Mouse (Mus musculus) embryonic facial prominence, embryonic 11.5 days (tissue): ENCODE measurements around the gene Gpr157. TPM values are rescaled to one million over a fixed set of nuclear protein-coding genes. Genes with fewer than 3 reads are reported as not detected.
A peak's percentile ranks its signal among the peaks of the same experiment; 100 is the strongest.

ENCODE experiments used
- ATAC-seq: fragments of 200-750 bp; cut with Nextera tagmentation; replicated peaks from 2 replicates; pipeline ENCODE4 v1.8.0; 2017; ENCODE audit warnings: low read depth; ENCODE audit not compliant: insufficient number of reproducible peaks, low FRiP score, low TSS enrichment
- DNase-seq: peaks from one replicate; pipeline ENCODE4 v3.0.0-alpha.2; 2015; ENCODE audit warnings: low spot score
- H3K27ac ChIP-seq: fragments of 300-500 bp; sonication (generic); replicated peaks from 2 replicates; pipeline ENCODE4 v1.5.1; 2014; ENCODE audit warnings: mild to moderate bottlenecking, low read depth, low read length, control low read depth
- H3K27me3 ChIP-seq: fragments of 300-500 bp; sonication (generic); 2 replicates; pipeline ENCODE4 v1.6.1; 2014; ENCODE audit warnings: mild to moderate bottlenecking, low read length, moderate library complexity, mixed read lengths; ENCODE audit not compliant: control insufficient read depth, insufficient read depth
- H3K36me3 ChIP-seq: fragments of 300-500 bp; sonication (generic); replicated peaks from 2 replicates; pipeline ENCODE4 v1.6.1; 2014; ENCODE audit warnings: low read depth, mild to moderate bottlenecking, low read length, moderate library complexity, mixed read lengths; ENCODE audit not compliant: control insufficient read depth, insufficient read depth
- H3K4me1 ChIP-seq: fragments of 300-500 bp; sonication (generic); 2 replicates; pipeline ENCODE4 v1.6.1; 2014; ENCODE audit warnings: low read length, mixed read lengths; ENCODE audit not compliant: control insufficient read depth, insufficient read depth
- H3K4me2 ChIP-seq: fragments of 300-500 bp; sonication (generic); 2 replicates; pipeline ENCODE4 v1.6.1; 2014; ENCODE audit warnings: low read depth, mild to moderate bottlenecking, control low read depth, low read length, moderate library complexity
- H3K4me3 ChIP-seq: fragments of 300-500 bp; sonication (generic); 2 replicates; pipeline ENCODE4 v1.5.1; 2014; ENCODE audit warnings: low read depth, low read length, control low read depth
- H3K9ac ChIP-seq: fragments of 300-500 bp; sonication (generic); replicated peaks from 2 replicates; pipeline ENCODE4 v1.6.1; 2014; ENCODE audit warnings: mild to moderate bottlenecking, control low read depth, low read length
- H3K9me3 ChIP-seq: fragments of 300-500 bp; sonication (generic); replicated peaks from 2 replicates; pipeline ENCODE4 v1.6.1; 2016; ENCODE audit warnings: mild to moderate bottlenecking, low read length, inconsistent platforms, mixed read lengths; ENCODE audit not compliant: control insufficient read depth
- WGBS: fragments of 180-500 bp; shearing (Covaris S2); extraction: QIAGEN DNeasy Blood & Tissue Kit; methylation state at CpG from one replicate; pipeline ENCODE4 v1.1.7; 2014; 5-methylcytosine and 5-hydroxymethylcytosine counted together
- polyA plus RNA-seq: library from polyadenylated mRNA; unstranded; fragments of >200 nt; fragmentation: Nextera tagmentation; extraction: Ambion mirVana; gene quantifications from 2 replicates; pipeline ENCODE4 v1.2.1, GENCODE M21; 2014

The Gpr157 gene
- polyA plus RNA-seq, 1 experiment from 2014 or later, result 0.28 TPM

DNA sequence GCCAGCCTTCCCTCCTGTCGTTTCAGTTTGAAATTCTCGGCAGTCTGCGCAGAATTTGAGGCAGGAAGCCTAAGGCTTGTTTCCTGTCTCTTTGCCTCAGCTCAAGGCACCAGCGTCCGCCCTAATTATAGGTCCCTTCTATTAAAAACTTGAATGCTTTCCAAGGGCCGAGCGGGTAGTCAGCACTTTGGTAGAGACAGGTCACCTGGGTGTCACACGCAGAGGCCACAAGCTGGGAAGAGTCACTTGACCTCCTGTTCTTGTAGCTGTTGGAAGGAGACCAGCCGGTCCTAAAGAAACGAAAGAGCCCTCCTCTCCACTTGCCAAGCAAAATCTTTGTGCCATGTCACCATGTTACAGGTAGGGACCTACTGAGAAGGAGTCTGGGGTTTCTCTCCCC is 2.0 kb downstream of the Gpr157 start:
- H3K9ac ChIP-seq, result no peak overlapping the region
- DNase-seq (no peak), ATAC-seq (no peak)
- no peak overlapping the region for H3K4me2 ChIP-seq
- no peak overlapping the region for H3K27ac ChIP-seq
- 51% methylated on average over 10 of the region's 10 CpGs for WGBS
- H3K9me3 ChIP-seq, result no peaks in the 10 kb centered on the region
- H3K27me3 ChIP-seq, result peaks cover 4% of the 10 kb centered on the region; the same call in 1 of the 2 replicates
- no peak overlapping the region for H3K4me3 ChIP-seq
- H3K4me1 ChIP-seq, result peaks cover 4% of the 10 kb centered on the region
- H3K36me3 ChIP-seq, result no peaks in the 10 kb centered on the region

DNA sequence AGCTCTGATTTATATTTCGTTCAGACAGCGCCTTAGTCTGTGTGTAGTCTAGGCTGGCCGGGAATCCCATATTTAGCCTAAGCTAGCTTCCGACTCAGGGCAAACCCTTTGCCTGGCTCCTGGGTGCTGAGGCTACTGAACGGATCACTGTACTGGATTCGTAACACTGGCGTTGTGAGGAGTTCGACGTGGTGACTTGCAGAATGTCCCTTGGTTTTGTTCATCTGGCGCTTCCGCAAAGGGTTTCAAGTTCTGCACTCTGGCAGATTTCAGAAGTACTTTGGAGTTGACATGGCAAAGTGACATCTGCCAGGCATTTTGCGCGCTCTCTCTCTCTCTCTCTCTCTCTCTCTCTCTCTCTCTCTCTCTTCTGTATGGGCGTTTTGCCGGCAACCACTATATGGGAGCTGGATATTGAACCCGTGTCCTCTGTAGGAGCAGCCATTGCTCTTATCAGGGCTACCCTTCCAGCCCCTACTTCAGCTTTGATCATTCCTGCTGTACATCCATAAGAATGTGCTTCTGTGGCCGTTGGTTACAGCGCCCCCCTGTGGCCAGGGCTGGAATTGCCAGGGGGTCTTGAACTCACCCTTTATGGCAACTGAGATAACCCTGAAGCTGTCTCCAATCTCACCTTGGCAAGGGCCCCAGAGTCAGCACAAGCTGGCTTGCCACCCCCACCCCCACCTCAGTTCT is 4.9 kb downstream of the Gpr157 start:
- H3K36me3 ChIP-seq, result no peaks in the 10 kb centered on the region
- WGBS, result 81% methylated on average over 18 of the region's 18 CpGs
- no peak for DNase-seq
- ATAC-seq, result no peak
- H3K27me3 ChIP-seq, result peaks cover 4% of the 10 kb centered on the region; the same call in 1 of the 2 replicates
- H3K27ac ChIP-seq, result no peak overlapping the region
- H3K9ac ChIP-seq, result no peak overlapping the region
- H3K4me1 ChIP-seq, result peaks cover 9% of the 10 kb centered on the region
- no peaks in the 10 kb centered on the region for H3K9me3 ChIP-seq
- no peak overlapping the region for H3K4me2 ChIP-seq
- no peak overlapping the region for H3K4me3 ChIP-seq

DNA sequence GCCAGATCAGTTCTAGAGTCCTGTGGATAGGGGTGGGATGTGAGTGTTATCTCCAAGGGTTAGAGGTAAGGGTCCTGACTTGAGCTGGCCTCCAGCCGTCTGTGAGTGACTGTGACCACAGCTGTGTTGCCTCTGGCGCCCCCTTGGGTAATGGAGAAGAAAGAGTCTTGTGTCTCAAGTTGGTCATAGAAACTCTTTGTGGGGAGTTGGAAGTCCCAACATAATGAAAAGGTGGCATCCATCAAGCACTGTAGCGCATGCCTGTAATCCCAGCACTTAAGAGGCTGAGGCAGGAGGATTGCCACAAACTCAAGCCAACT is 5.4 kb downstream of the Gpr157 start:
- no peaks in the 10 kb centered on the region for H3K36me3 ChIP-seq
- H3K4me3 ChIP-seq, result no peak overlapping the region
- peaks cover 9% of the 10 kb centered on the region for H3K4me1 ChIP-seq
- H3K27me3 ChIP-seq, result peaks cover 4% of the 10 kb centered on the region; the same call in 1 of the 2 replicates
- WGBS, result 61% methylated on average over 3 of the region's 3 CpGs
- H3K27ac ChIP-seq, result no peak overlapping the region
- H3K4me2 ChIP-seq, result no peak overlapping the region
- H3K9ac ChIP-seq, result no peak overlapping the region
- ATAC-seq (no peak), DNase-seq (no peak)
- no peaks in the 10 kb centered on the region for H3K9me3 ChIP-seq

DNA sequence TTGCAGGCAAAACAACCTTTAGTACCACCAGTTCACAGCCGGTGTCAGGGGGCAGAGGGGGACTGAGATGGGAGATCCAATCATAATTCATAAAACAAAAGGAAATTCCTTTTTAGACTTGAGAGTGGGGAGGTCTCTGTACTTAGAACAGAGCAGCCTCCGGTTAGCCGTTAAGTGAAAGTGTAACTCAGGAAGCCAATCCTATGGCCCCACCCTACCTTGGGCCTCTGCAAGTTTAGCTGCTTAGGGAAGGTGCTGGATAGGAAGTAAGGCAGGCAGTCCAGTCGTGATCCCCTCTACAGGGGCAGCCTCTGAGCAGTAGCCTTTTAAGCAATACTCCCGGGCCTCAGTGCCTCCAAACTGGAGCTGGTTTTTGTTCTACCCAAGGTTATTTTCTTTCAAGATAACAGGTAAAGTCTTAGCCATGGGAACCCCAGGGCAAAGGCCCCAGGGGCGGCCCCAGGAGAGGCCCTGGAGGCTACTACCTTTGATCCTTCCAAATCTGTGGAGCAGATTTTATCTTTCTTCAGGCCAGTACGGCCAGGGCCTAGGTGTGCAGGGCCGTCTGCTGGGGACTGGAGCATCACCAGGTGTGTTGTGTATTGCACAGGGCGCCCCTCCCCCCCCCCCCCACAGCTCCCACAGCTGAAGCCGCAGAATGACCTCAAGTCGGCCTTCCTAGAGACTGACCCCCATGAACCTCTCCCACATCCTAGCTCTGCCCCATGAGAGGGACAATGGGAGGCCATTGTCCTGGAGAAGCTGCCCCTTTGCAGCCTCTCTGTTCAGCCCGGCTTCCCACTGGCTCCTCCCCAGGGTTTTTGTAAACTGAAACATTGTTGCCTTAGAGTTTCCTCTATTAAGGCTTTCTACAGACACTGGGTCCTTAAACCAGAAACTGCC is 6.6 kb downstream of the Gpr157 start:
- no peaks in the 10 kb centered on the region for H3K9me3 ChIP-seq
- no peak overlapping the region for H3K27ac ChIP-seq
- H3K9ac ChIP-seq, result no peak overlapping the region
- H3K4me1 ChIP-seq, result peaks cover 9% of the 10 kb centered on the region
- H3K36me3 ChIP-seq, result no peaks in the 10 kb centered on the region
- no peak overlapping the region for H3K4me2 ChIP-seq
- WGBS, result 22% methylated on average over 12 of the region's 12 CpGs
- ATAC-seq, result no peak
- H3K4me3 ChIP-seq, result no peak overlapping the region
- DNase-seq, result no peak
- no peaks in the 10 kb centered on the region; the same call in 1 of the 2 replicates for H3K27me3 ChIP-seq

DNA sequence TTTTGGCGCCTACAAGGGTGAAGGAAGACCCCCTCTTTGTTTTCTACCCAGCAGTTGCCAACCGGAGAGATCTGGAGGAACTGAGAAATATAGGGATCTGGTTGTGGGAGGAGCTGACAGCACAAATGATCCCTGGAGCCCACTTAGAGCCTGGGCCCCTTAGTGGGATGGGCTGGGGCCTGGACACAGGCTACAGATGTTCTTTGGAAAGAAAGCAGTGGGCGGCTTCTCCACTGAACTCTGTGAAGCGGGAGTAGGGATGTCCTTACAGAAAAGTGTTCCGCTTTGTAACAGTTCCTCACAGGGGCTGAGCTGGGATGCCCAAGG is 7.3 kb downstream of the Gpr157 start:
- ATAC-seq (no peak; the same call in 1 of the 2 replicates), DNase-seq (no peak)
- Histone ChIP-seq H3K9me3 (no peaks in the 10 kb centered on the region), H3K4me2 (no peak overlapping the region), H3K9ac (no peak overlapping the region), H3K27me3 (no peaks in the 10 kb centered on the region; the same call in 1 of the 2 replicates), H3K4me3 (no peak overlapping the region), H3K4me1 (peaks cover 9% of the 10 kb centered on the region), H3K36me3 (no peaks in the 10 kb centered on the region), H3K27ac (no peak overlapping the region)
- 20% methylated on average over 5 of the region's 5 CpGs for WGBS

DNA sequence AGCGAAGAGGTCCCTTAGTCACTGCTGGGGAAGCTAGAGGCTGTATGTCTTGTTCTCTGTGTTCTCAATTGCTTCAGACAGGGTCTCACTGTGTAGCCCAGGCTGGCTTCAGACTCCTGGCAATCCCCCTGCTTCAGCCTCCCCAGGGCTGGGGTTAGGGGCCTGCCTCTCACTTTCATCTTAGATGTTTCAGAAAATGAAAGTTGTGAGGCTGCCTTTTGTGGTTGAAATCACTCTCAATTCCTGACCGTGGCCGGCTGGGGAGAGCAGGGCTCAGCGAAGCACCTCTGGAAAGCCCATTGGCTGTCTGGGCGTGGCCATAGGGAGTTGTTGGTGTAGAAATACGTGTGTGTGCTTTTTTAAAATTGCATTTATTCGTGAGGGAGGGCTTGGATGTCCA is 9.1 kb downstream of the Gpr157 start:
- Histone ChIP-seq H3K4me3 (no peak overlapping the region), H3K36me3 (no peaks in the 10 kb centered on the region), H3K4me2 (no peak overlapping the region), H3K9ac (no peak overlapping the region), H3K27ac (no peak overlapping the region), H3K9me3 (no peaks in the 10 kb centered on the region), H3K4me1 (peaks cover 9% of the 10 kb centered on the region), H3K27me3 (no peaks in the 10 kb centered on the region)
- DNase-seq (no peak), ATAC-seq (no peak)
- WGBS, result 70% methylated on average over 7 of the region's 7 CpGs

DNA sequence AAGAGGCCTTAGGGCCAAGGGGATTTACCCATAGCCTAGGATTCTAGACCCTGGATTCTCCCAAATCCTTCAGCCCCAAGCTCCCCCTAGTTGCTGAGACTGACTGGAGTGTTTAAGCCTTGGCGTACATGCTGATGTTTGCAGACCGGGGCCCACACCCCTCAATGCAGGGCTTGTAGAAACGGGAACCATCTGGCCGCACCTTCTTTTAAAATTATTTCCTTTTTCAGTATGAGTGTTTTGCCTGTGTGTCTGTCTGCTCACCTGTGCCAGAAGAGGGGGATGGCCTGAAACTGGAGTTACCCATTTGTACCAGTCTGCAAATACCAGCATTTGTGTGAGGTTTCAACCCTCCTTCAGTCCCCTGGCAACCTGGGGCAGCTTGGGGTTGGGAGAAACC is 10.7 kb downstream of the Gpr157 start:
- no peak overlapping the region for H3K27ac ChIP-seq
- no peak overlapping the region for H3K9ac ChIP-seq
- no peak for DNase-seq
- H3K36me3 ChIP-seq, result no peaks in the 10 kb centered on the region
- H3K4me3 ChIP-seq, result no peak overlapping the region
- H3K4me2 ChIP-seq, result no peak overlapping the region
- peaks cover 9% of the 10 kb centered on the region for H3K4me1 ChIP-seq
- no peaks in the 10 kb centered on the region for H3K9me3 ChIP-seq
- H3K27me3 ChIP-seq, result no peaks in the 10 kb centered on the region
- ATAC-seq, result no peak
- WGBS, result 82% methylated on average over 4 of the region's 4 CpGs

DNA sequence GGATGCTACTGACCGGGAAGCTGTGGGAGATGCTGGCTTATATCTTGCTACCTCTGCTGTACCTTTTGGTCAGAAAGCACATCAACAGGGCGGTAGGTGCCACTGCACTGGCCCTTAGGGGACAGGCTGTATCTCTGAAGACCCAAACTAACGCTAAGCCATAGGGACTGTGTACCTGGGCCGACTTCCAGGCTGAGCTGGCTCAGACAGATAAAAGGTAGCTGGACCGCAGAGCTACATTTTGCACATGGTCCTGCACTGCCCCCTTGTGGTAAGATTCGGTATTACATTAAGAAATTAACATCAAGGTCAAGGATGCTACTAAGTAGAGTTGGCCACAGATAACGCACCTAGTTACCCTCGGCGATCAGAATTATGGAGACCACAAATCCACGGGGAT is 11.7 kb downstream of the Gpr157 start:
- H3K9ac ChIP-seq, result no peak overlapping the region
- H3K36me3 ChIP-seq, result no peaks in the 10 kb centered on the region
- H3K9me3 ChIP-seq, result no peaks in the 10 kb centered on the region
- ATAC-seq (no peak), DNase-seq (peak; percentile 87)
- 17% methylated on average over 10 of the region's 10 CpGs for WGBS
- H3K4me3 ChIP-seq, result no peak overlapping the region
- H3K4me1 ChIP-seq, result peaks cover 8% of the 10 kb centered on the region
- H3K27ac ChIP-seq, result no peak overlapping the region
- no peak overlapping the region for H3K4me2 ChIP-seq
- H3K27me3 ChIP-seq, result no peaks in the 10 kb centered on the region
